Mouse (Mus musculus) cerebellum, adult 2 months (tissue): ENCODE data around the gene Lman1l.

Experiments used
- CTCF ChIP-seq: fragments of 200-500 bp; IDR thresholded peaks from 2 replicates; pipeline ENCODE4 v1.5.1; 2011; ENCODE audit warnings: low read depth, mild to moderate bottlenecking, control low read depth, low read length, moderate library complexity, borderline replicate concordance; ENCODE audit not compliant: insufficient read depth
- POLR2A ChIP-seq: fragments of 200-500 bp; IDR thresholded peaks from 2 replicates; pipeline ENCODE4 v1.6.1; 2011; ENCODE audit warnings: low read length, control low read depth, borderline replicate concordance; ENCODE audit not compliant: insufficient read depth

GRCm38 (mm10) chr9:57666536-57666935 is 46.0 kb upstream of the Lman1l start:
- TF ChIP-seq CTCF (no peak), POLR2A (no peak)
